Mouse (Mus musculus): ENCODE measurements around the gene Bysl.
A peak's percentile ranks its signal among the peaks of the same experiment; 100 is the strongest.

DNA sequence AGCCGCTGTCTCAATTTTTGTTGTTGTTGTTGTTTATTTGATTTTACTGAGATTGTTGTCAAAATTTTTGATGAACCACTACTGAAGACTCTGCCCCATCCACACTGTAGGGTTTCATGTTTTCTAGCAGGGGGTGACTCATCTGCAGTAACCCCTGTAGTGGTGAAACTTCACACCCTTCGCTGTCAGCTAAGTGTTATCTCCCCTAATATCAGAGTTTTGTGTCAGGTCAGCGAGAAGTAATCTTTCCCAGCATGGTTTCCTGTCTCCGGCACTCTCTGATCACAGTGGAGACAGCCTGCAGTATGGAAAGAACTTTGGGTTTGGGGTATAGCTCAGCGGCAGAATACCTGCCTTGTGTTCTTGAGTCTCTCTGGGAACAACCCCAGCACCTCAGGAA, 46.7 kb downstream of the Bysl start:
- TF ChIP-seq ETS1 (IDR thresholded peaks at IDR 0.05; ENCODE audit: low read depth, low read length) (peak; percentile 34; the same call in 1 of the 2 replicates), ZNF384 (IDR thresholded peaks at IDR 0.05; ENCODE audit: low read depth, low read length) (no peak), KAT2A (conservative IDR thresholded peaks at IDR 0.05; ENCODE audit: low read depth, low read length) (no peak), ZC3H11A (IDR thresholded peaks at IDR 0.05; ENCODE audit: low read depth, low read length) (no peak), USF1 (IDR thresholded peaks at IDR 0.05; ENCODE audit: low read depth, low read length) (no peak), POLR2A (IDR thresholded peaks at IDR 0.05; ENCODE audit: control insufficient read depth in 1 of 2, insufficient read depth in 1 of 2, low read depth in 1 of 2, low read length in 2 of 2, poor library complexity in 1 of 2) (no peak), RAD21 (IDR thresholded peaks at IDR 0.05; ENCODE audit: low read depth, low read length) (no peak), CTCF (IDR thresholded peaks at IDR 0.05 in 2 of 3, conservative IDR thresholded peaks at IDR 0.05 in 1 of 3; ENCODE audit: control insufficient read depth in 1 of 3, insufficient read depth in 1 of 3, low read depth in 2 of 3, low read length in 3 of 3, poor library complexity in 1 of 3, severe bottlenecking in 1 of 3) (no peak), UBTF (IDR thresholded peaks at IDR 0.05; ENCODE audit: borderline replicate concordance, insufficient read depth, low read depth, low read length) (no peak), SIN3A (IDR thresholded peaks at IDR 0.05; ENCODE audit: low read length) (0 out of 2 replicates have a peak, but pooled peaks have one; percentile 28), TBP (IDR thresholded peaks at IDR 0.05; ENCODE audit: low read depth, low read length) (no peak), EP300 (IDR thresholded peaks at IDR 0.05; ENCODE audit: low read depth in 1 of 2, low read length in 2 of 2) (peak; percentile 63 to 70), MAFK (IDR thresholded peaks at IDR 0.05; ENCODE audit: borderline replicate concordance, low read depth, low read length) (no peak)

Measured in MEL (cell line).